Mouse (Mus musculus) MN1 (cell line): Measurements from ENCODE around the gene C130026I21Rik.
A peak's percentile ranks its signal among the peaks of the same experiment; 100 is the strongest.
"Not testable (repeated sequence)": the region's sequence is repeated elsewhere in the genome, so short reads cannot be mapped to it uniquely, and the experiment has no call there.

Experiments
- DNase-seq: peaks from one replicate; pipeline ENCODE4 v3.0.0-alpha.2; 2016; ENCODE audit warnings: low spot score

Gene C130026I21Rik

DNA sequence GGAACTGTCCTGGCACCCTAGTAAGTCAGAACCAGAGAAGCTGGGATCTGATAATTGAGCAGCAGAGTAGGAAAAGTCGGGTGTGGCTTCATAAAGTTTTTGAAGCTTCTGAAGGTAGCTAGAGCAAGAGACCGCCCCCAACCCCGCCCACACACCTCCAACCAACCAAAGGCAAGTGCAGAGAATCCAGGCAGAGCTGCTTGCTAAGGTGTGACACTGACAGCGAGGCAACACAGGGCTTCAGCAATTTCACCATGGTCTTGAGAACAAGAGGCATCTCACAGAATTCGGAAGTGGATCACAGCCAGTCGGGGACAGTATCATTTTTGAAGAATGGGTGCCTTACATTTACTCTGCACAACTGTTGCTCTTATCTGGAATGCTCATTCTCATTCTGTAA lies at the start of gene C130026I21Rik:
C130026I21Rik (minus strand) TSS at position 101 of the 400 bp plus-strand sequence.
- not testable (repeated sequence) for DNase-seq

DNA sequence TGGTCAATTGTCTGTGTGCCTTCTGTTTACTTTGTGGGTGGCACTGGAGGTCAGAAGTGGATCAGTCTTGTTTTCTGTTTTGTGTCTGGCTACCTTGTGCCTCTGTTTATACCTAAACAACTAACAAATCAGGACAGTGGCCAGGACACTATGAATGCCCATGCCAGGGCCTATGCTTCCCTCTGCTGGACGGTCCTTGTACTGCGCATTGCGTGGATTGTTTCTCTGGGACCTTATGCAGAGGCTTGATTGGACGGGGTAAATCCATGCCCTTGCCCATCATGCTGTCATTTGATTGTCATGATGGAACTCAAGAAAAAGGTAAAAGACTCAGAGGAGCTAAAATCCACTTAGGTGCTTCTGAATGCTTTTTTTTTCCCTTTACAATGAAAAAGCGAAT lies 16.7 kb upstream of the C130026I21Rik start:
- DNase-seq, result not testable (repeated sequence)

DNA sequence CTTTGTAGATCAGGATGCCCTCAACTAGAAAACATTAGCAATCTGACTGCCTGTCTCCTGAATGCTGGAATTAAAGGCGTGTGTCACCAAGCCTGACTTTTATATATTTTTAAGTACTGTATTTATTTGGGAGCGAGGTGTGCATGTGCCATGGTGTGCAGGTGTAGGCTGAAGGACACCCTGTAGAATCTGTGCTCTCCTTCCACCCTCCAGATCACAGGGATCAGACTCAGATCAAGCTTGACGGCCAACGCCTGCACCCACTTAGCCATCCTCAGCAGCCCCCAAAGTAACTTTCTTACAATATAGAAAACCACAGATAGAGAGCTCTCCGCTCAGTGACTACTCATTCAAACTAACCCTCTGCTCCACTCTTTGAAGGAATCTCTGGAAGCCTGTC lies 6.1 kb upstream of the C130026I21Rik start:
- DNase-seq, result not testable (repeated sequence)

DNA sequence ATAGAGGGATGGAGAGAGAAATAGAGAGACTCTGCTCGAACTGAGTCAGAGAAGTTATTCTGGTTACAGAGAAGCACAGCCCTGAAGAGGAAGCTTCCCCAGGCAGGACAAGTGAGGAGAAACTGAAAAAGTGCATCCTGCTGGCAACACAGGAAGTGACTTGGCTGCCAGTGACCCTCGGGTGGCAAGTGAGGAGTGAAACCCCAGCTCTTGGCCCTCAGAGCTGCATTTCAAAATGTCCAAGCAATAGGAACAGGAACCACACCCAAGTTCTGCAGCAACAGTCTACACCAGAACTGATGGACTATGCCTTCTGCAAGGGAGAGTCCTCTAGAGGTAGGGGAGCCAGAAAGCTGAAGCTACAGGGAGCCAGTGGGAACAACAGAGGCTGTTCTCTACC lies 11.7 kb downstream of the C130026I21Rik start:
- DNase-seq, result peak; percentile 5

GRCm38 (mm10) chr1:85255217-85255616 lies 15.1 kb downstream of the C130026I21Rik start:
- DNase-seq, result not testable (repeated sequence)

DNA sequence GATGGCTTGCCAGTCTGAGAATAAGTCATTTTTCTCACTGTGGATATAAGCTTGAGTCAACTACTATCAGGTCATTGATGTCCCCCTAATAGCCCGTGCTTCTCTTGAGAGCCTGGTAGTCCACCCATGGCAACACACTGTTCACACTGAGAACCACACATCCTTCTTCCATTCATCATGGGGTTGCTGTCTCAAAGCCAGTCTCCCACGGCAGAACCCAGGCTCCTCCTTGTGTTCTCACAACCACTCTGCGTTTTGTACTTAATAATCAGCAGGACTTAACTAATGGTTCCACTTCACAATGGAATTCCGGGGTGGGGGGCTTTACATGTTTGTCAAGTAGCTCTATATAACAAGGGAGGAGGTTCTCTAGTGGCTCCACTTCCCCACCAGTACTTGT lies 19.2 kb downstream of the C130026I21Rik start:
- not testable (repeated sequence) for DNase-seq

GRCm38 (mm10) chr1:85248985-85249384 lies 21.4 kb downstream of the C130026I21Rik start:
- DNase-seq, result peak; percentile 5

DNA sequence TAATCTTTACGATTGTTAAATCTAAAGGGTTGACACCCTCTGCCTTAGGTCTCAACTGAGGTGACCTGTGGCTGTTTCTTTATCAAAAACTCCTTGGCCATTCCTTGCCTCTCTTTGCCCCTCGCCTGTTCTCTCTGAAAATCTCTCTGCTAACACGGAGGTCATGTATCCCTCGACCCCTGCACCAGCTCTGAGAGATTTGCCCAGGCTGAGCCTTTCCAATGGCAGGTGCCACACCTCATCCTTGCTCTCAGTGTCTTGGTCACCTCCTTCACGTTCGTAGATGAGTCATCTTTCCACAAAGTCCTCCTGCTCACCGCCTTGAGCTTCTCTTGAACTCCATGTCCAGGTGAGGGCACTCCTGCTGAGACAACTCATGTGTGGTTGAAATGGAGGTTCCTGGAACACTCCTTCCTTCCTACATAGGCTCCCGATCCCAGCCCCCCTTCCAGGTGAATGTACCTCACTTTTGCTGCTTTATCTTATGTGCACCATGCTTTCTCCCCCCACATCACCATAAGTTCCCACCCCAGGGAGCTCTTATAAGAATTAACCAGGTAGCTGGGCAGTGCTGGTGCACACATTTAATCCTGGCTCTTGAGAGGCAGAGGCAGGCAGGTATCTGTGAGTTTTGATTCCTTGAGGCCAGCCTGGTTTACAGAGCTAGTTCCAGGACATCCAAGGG lies 23.4 kb downstream of the C130026I21Rik start:
- DNase-seq, result not testable (repeated sequence)

DNA sequence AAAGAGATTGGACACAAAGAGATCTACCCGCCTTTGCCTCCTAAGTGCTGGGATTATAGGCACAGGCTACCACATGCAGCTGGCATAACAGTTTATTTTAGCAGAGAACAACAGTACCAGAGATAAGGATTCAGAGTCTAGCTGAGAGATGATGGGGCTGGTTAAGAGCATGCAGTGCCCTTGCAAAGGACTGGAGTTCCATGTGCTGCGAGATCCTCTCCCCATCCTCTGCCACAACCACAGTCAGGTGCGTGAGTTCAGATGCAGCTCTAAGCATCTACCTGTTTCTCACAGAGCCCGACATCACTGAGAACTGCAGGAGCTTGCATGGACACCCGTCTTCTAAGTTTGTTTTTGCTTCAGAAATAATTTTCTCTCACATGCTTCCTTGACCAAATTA lies 24.1 kb downstream of the C130026I21Rik start:
- not testable (repeated sequence) for DNase-seq

GRCm38 (mm10) chr1:85244941-85245340 lies 25.4 kb downstream of the C130026I21Rik start:
- DNase-seq, result not testable (repeated sequence)

- not testable (repeated sequence) for DNase-seq
Observed at GRCm38 (mm10) chr1:85243023-85243422, 27.3 kb downstream of the C130026I21Rik start.

GRCm38 (mm10) chr1:85239018-85239775 lies 31.2 kb downstream of the C130026I21Rik start:
- DNase-seq, result not testable (repeated sequence)

DNA sequence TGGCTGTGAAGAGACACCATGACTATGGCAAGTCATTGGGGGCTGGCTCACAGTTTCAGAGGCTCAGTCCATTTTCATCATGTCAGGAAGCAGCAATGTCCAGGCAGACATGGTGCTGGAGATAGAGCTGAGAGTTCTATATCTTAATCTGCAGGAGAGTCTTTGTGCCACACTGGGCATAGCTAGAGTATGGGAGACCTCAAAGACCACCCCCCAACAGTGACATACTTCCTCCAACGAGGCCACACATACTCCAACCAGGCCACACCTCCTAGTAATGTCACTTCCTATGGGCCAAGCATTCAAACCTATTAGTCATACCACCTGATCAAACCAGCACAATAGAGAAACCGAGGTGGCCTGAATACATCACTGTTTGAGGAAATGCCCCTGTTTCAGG lies 63.8 kb downstream of the C130026I21Rik start:
- not testable (repeated sequence) for DNase-seq

- not testable (repeated sequence) for DNase-seq
Observed at GRCm38 (mm10) chr1:85199523-85199922, 70.8 kb downstream of the C130026I21Rik start.

DNA sequence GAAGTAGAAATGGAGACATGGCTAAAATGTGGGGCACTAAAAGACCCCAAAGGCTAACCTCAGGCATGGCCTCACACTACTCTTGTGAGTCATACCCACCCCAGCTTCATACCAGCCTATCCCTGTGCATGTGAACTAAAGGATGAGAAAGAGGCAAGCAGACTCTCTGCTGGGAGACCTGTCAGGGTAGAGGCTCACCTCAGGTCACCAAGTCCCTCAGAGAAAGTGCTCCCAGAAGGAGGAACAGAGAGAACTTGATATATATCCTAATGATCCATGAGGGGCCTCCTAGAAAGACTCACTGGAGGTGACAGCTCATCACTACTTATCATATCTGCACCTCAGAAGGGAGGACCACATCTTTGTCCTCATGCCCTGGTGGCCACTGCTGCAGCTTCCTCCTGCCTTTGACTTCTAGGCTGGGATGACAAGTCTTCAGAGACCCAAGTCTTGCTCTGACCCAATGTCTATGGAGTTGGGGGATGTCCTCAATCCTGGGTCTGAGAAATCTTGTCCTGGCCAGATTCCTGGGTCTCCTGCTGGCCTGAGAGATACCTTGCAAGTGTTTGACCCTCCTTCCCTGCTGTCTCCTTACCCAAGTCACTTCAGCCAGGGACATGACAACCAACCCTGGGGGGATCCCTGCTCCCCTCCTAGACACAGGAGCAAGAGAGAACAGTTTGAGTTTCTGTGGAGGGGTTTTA lies 71.6 kb downstream of the C130026I21Rik start:
- DNase-seq, result not testable (repeated sequence)

- DNase-seq, result not testable (repeated sequence)
Observed at GRCm38 (mm10) chr1:85196732-85197131, 73.6 kb downstream of the C130026I21Rik start.

GRCm38 (mm10) chr1:85193761-85194160 lies 76.6 kb downstream of the C130026I21Rik start:
- DNase-seq, result not testable (repeated sequence)

DNA sequence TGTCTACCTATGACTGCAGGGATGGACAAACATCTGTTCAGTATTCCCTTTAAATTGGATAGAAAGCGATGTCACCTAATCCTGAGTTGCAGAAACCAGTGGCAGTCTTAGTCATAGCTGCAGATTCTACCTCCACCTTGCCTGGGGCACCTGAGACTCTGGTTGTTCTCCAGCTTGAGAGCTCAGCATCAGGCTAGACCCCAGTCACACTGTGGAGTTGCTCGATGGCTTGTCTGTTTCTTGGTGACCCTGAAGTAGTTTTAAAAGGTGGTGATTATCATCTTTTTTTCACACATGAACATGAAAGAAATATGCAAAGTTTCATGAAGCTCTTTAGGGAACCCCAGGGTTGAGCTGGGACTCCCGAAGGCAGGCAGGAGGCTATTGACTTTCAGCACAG lies 88.4 kb downstream of the C130026I21Rik start:
- DNase-seq, result not testable (repeated sequence)

- not testable (repeated sequence) for DNase-seq
Observed at GRCm38 (mm10) chr1:85178971-85179370, 91.4 kb downstream of the C130026I21Rik start.

- DNase-seq, result not testable (repeated sequence)
Observed at GRCm38 (mm10) chr1:85162841-85163240, 107.5 kb downstream of the C130026I21Rik start.

DNA sequence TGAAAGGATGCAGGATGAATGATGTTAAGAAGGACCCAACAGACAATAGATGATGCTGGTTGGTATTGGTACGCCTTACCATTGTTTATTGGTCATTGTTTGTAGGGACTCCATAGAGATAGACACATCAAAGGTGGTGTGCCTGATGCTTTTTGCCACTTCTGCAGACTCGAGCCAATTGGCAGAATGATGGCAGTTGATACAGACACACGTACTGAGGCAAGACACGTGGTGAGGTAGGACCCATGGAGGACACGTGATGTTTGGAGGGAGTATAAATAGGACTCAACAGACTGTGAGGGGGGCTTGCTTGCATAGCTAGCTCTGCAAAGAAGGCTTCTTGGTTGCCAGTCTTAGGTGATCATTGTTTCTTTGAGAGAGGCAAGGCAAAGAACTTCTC lies 115.2 kb downstream of the C130026I21Rik start:
- DNase-seq, result not testable (repeated sequence)

- not testable (repeated sequence) for DNase-seq
Observed at GRCm38 (mm10) chr1:85133671-85134070, 136.7 kb downstream of the C130026I21Rik start.
